Mouse (Mus musculus) c-Kit-positive CD71-positive TER-119-negative erythroid progenitor cells, embryonic 14.5 days (primary cell): ENCODE measurements around the gene Pcbp4.
"Not testable (repeated sequence)": the region's sequence is repeated elsewhere in the genome, so short reads cannot be mapped to it uniquely, and the experiment has no call there.

Experiments used
- DNase-seq: peaks from one replicate; pipeline ENCODE4 v3.0.0-alpha.2; 2013; ENCODE audit warnings: low read depth

Gene Pcbp4

GRCm38 (mm10) chr9:106482578-106483115 lies 29.6 kb downstream of the Pcbp4 start:
- DNase-seq, result no peak

- no peak for DNase-seq
Observed at GRCm38 (mm10) chr9:106483136-106483535, 30.0 kb downstream of the Pcbp4 start.

- DNase-seq, result no peak
Observed at GRCm38 (mm10) chr9:106483606-106484005, 30.5 kb downstream of the Pcbp4 start.

DNA sequence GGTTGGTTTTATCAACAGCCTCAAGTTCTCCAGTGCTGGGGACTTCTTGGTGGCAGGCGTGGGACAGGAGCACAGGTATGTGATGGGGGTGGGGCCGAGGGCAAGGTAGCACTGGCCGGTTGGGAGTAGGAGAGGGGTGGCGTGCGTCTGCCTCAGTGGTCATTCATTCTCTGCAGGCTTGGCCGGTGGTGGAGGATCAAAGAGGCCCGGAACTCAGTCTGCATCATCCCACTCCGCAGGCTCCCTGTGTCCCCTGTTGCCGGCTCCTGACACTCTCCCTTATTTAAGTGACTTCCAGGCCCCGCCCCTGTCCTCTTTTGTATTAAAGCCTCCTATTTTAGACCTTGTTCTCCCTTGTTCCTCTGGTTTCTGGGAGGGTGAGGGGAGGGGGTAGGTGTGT lies 32.0 kb downstream of the Pcbp4 start:
- DNase-seq, result no peak

DNA sequence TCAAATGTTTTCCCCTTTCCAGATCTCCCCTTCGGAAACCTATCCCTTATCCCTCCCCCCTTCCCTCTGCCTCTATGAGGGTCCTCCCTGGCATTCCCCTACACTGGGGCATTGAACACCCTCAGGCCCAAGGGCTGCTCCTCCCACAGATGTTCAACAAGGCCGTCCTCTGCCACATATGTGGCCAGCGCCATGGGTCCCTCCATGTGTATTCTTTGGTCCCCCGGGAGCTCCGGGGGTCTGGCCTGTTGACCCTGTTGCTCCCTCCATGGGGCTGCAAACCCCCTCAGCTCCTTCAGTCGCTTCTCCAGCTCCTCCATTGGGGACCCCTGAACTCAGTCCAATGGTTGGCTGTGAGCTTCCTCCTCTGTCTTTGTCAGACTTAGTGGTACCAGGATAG lies 34.5 kb downstream of the Pcbp4 start:
- DNase-seq, result not testable (repeated sequence)

GRCm38 (mm10) chr9:106499667-106500066 lies 46.6 kb downstream of the Pcbp4 start, which contains the start of gene Iqcf1:
Iqcf1 (plus strand) TSS chr9:106499967.
- no peak for DNase-seq

GRCm38 (mm10) chr9:106501846-106502245 lies 48.8 kb downstream of the Pcbp4 start:
- DNase-seq, result no peak

DNA sequence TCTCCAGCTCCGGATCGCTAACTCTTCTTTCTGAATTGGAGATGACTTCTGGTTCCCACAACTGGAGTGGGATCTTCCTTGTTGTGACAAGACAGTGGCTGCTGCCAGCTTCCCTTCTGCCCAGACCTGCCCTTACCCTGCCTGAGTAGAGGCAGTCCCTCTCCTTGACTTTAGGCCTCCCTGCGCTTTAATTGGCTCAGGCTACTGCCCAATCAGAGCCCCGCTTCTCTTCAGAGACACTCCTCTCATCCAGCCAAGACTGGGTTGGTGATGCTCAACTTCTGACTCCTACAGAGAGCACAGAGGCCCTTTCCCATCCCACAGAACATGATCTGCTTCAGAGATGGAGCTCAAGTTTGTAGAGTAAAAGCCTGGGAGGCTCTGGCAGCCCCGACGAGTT lies 51.2 kb downstream of the Pcbp4 start:
- no peak for DNase-seq

DNA sequence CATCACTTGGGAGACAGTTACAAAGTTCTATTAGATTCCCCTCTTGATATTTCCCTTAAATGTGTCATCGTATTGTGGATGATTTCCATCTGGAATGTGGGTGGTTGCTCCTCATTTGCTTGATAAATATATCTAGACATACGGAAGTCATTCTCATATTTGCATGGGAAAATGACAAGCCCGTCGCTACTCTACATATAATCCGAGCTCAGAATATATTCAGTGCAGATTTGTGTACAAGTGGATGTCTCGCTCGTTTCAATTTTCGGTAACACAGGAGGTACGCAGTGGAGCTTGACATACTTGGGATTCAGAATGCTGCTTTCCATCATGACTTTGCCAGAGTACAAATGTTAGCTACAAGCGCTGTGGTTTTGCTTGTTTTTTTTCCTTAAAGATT lies 56.3 kb downstream of the Pcbp4 start:
- DNase-seq, result no peak

- no peak for DNase-seq
Observed at GRCm38 (mm10) chr9:106512729-106513450, 59.8 kb downstream of the Pcbp4 start.

DNA sequence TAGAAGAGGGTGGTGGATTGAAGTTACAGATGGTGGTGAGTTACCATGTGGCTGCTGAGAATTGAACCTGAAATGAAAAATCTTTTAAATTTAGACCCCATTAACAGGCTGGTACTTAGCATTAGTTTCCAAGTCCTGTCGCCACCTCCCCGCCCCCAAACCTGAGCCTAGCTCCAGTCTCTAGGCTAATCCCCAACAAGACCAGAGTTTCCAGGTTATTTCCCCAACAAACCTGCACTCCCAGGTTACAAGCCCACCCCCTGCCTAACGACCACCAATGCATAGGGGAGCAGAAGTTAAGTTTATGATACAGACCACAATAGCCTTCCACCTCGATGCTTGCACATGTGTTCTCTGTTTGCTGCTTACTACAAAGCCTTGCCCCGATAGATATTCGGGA lies 60.5 kb downstream of the Pcbp4 start:
- DNase-seq, result no peak
